Mouse (Mus musculus) embryonic facial prominence, embryonic 14.5 days (tissue): ENCODE results near the gene Ptpro. TPM values are rescaled to one million over a fixed set of nuclear protein-coding genes. Genes with fewer than 3 reads are reported as not detected.

Source experiments
- ATAC-seq: fragments of 200-750 bp; cut with Nextera tagmentation; 2 replicates; pipeline ENCODE4 v1.8.0; 2017; ENCODE audit warnings: low read depth, moderate number of reproducible peaks, moderate TSS enrichment
- DNase-seq: peaks from one replicate; pipeline ENCODE4 v3.0.0-alpha.2; 2015; ENCODE audit warnings: low spot score
- H3K27ac ChIP-seq: fragments of 300-500 bp; sonication (generic); replicated peaks from 2 replicates; pipeline ENCODE4 v1.5.1; 2014; ENCODE audit warnings: low read depth, mild to moderate bottlenecking, low read length, moderate library complexity
- H3K27me3 ChIP-seq: fragments of 300-500 bp; sonication (generic); replicated peaks from 2 replicates; pipeline ENCODE4 v1.6.1; 2014; ENCODE audit warnings: low read length; ENCODE audit not compliant: control insufficient read depth, insufficient read depth
- H3K36me3 ChIP-seq: fragments of 300-500 bp; sonication (generic); 2 replicates; pipeline ENCODE4 v1.6.1; 2014; ENCODE audit warnings: low read length, mixed read lengths; ENCODE audit not compliant: control insufficient read depth, insufficient read depth
- H3K4me1 ChIP-seq: fragments of 300-500 bp; sonication (generic); 2 replicates; pipeline ENCODE4 v1.6.1; 2014; ENCODE audit warnings: antibody characterized with exemption, low read length; ENCODE audit not compliant: control insufficient read depth, insufficient read depth
- H3K4me2 ChIP-seq: fragments of 300-500 bp; sonication (generic); 2 replicates; pipeline ENCODE4 v1.6.1; 2014; ENCODE audit warnings: low read depth, mild to moderate bottlenecking, low read length, moderate library complexity, mixed read lengths
- H3K4me3 ChIP-seq: fragments of 300-500 bp; sonication (generic); 2 replicates; pipeline ENCODE4 v1.5.1; 2014; ENCODE audit warnings: low read depth, mild to moderate bottlenecking, low read length
- H3K9ac ChIP-seq: fragments of 300-500 bp; sonication (generic); 2 replicates; pipeline ENCODE4 v1.6.1; 2014; ENCODE audit warnings: low read depth, mild to moderate bottlenecking, low read length, moderate library complexity, mixed read lengths
- H3K9me3 ChIP-seq: fragments of 300-500 bp; sonication (generic); 2 replicates; pipeline ENCODE4 v1.6.1; 2016; ENCODE audit warnings: low read length; ENCODE audit not compliant: control insufficient read depth
- WGBS: fragments of 180-500 bp; shearing (Covaris S2); extraction: QIAGEN DNeasy Blood & Tissue Kit; methylation state at CpG from one replicate; pipeline ENCODE4 v1.1.7; 2014; 5-methylcytosine and 5-hydroxymethylcytosine counted together
- polyA plus RNA-seq: library from polyadenylated mRNA; unstranded; fragments of >200 nt; fragmentation: Nextera tagmentation; extraction: Ambion mirVana; gene quantifications from 2 replicates; pipeline ENCODE4 v1.2.1, GENCODE M21; 2014

The Ptpro gene
- polyA plus RNA-seq, 1 experiment from 2014 or later: 5.2 TPM

GRCm38 (mm10) chr6:137509341-137510045, 257.4 kb downstream of the Ptpro start:
- Histone ChIP-seq H3K9me3 (no peaks in the 10 kb centered on the region), H3K4me3 (no peak overlapping the region), H3K4me2 (no peak overlapping the region), H3K4me1 (no peaks in the 10 kb centered on the region), H3K27ac (no peak overlapping the region), H3K36me3 (peaks cover 42% of the 10 kb centered on the region), H3K9ac (no peak overlapping the region), H3K27me3 (no peaks in the 10 kb centered on the region)
- WGBS: 78% methylated on average over 14 of the region's 14 CpGs
- ATAC-seq (no peak), DNase-seq (no peak)

GRCm38 (mm10) chr6:137512753-137513152, 260.6 kb downstream of the Ptpro start:
- no peaks in the 10 kb centered on the region for H3K4me1 ChIP-seq
- H3K9me3 ChIP-seq: no peaks in the 10 kb centered on the region
- H3K9ac ChIP-seq: no peak overlapping the region
- no peak overlapping the region for H3K27ac ChIP-seq
- H3K4me3 ChIP-seq: no peak overlapping the region
- H3K4me2 ChIP-seq: no peak overlapping the region
- WGBS: 72% methylated on average over 5 of the region's 5 CpGs
- no peaks in the 10 kb centered on the region for H3K27me3 ChIP-seq
- no peak for DNase-seq
- H3K36me3 ChIP-seq: peaks cover 39% of the 10 kb centered on the region
- ATAC-seq: no peak

Other genes starting within 250 kb of the Ptpro start
- 23.1 and 26.0 TPM in 2 replicates for gene Rerg, start 81.8 kb upstream of the Ptpro start, polyA plus RNA-seq